Comparison of ENCODE assay signal across 32 mouse cellular contexts in the genomic region with DNA sequence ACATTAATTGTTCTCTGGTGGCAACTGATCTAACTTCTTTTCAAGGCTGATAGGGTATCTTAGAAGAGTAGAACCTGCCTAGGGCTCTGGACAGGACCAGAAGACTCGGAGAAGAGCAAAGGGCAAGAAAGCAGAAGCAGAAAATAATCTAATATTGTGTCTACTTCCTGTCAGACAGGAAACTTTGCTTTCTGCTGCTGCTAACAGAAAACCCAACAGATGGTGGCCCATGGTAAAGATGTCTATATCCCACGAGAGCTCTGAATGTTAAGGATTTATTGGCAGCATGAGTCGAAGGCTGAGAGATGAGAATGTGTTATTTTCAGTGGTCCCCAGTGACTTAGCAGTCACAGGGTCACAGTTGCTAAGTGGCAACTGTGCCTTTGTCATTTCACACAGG. TPM values are rescaled to one million over a fixed set of nuclear protein-coding genes. Genes with fewer than 3 reads are reported as not detected.
DNase-seq lines count a peak whose midpoint lies in the region; ATAC-seq lines count a peak whose summit lies in the region.
"Had no signal": no experiment of that assay in that cellular context is flagged by ENCODE, and none has a peak within 500 bp of the region (broad histone marks: within the 10 kb centered on the region; RNA-seq: fewer than 3 reads in every experiment).

No protein-coding gene starts in this region.

- H3K27ac ChIP-seq in hindbrain, embryonic 14.5 days = no peak overlapping the region
- H3K27ac ChIP-seq: embryonic facial prominence, embryonic 13.5 days; limb, embryonic 12.5 days; liver, embryonic 15.5 days; midbrain, embryonic 13.5 days; neural tube, embryonic 15.5 days had no signal

- peak; percentile 5 for DNase-seq in embryo, embryonic 11 days
- no peak for DNase-seq in embryo, embryonic 10.5 days (ENCODE audit: low spot score)
- peak; percentile 40 for DNase-seq in 416B (ENCODE audit: low read depth)
- DNase-seq in MEL-GATA-1-ER (ENCODE audit: extremely low read depth, low read depth) = peak; percentile 10
- no peak for DNase-seq in hindbrain, embryonic 14.5 days (ENCODE audit: low spot score)
- DNase-seq in layer of hippocampus, postnatal 14 days (ENCODE audit: low spot score in 2 of 2) = no peak
- no peak for DNase-seq in adrenal gland, adult 8-10 months
- DNase-seq: adrenal gland, postnatal 14 days; cerebellum, adult 18-20 months; cerebellum, postnatal 10 days; heart, postnatal 14 days; kidney, adult 9 months; kidney, postnatal 14 days; layer of hippocampus, adult 9-11 months; lung, embryonic 14.5 days; lung, postnatal 14 days; retina, postnatal 1 day; right cerebral cortex, postnatal 14 days; spleen, adult 18-20 months; thymus, adult 2 months; thymus, postnatal 36 days had no signal

- WGBS in hindbrain, embryonic 14.5 days = 49% methylated on average over 3 of the region's 3 CpGs

- H3K36me3 ChIP-seq in hindbrain, embryonic 14.5 days (replicated peaks; ENCODE audit: control insufficient read depth, insufficient read depth) = no peaks in the 10 kb centered on the region
- H3K36me3 ChIP-seq: embryonic facial prominence, embryonic 13.5 days; limb, embryonic 12.5 days; liver, embryonic 15.5 days; midbrain, embryonic 13.5 days; neural tube, embryonic 15.5 days had no signal

- H3K9me3 ChIP-seq in hindbrain, embryonic 14.5 days (ENCODE audit: control insufficient read depth, low read length) = no peaks in the 10 kb centered on the region
- H3K9me3 ChIP-seq: embryonic facial prominence, embryonic 13.5 days; limb, embryonic 12.5 days; liver, embryonic 15.5 days; midbrain, embryonic 13.5 days; neural tube, embryonic 15.5 days had no signal

- no peaks in the 10 kb centered on the region for H3K4me1 ChIP-seq in hindbrain, embryonic 14.5 days (replicated peaks; ENCODE audit: control insufficient read depth, insufficient read depth, low read length)
- H3K4me1 ChIP-seq: embryonic facial prominence, embryonic 13.5 days; limb, embryonic 12.5 days; liver, embryonic 15.5 days; midbrain, embryonic 13.5 days; neural tube, embryonic 15.5 days had no signal

- no peak overlapping the region for H3K4me3 ChIP-seq in hindbrain, embryonic 14.5 days (replicated peaks; ENCODE audit: low read length)
- H3K4me3 ChIP-seq: embryonic facial prominence, embryonic 13.5 days; erythroblast, embryonic 14.5 days; limb, embryonic 12.5 days; liver, embryonic 15.5 days; midbrain, embryonic 13.5 days; neural tube, embryonic 15.5 days had no signal

- H3K27me3 ChIP-seq in hindbrain, embryonic 14.5 days (ENCODE audit: control insufficient read depth, insufficient read depth, low read length) = no peaks in the 10 kb centered on the region
- H3K27me3 ChIP-seq: embryonic facial prominence, embryonic 13.5 days; limb, embryonic 12.5 days; liver, embryonic 15.5 days; midbrain, embryonic 13.5 days; neural tube, embryonic 15.5 days had no signal

- H3K4me2 ChIP-seq in hindbrain, embryonic 14.5 days (replicated peaks) = no peak overlapping the region
- H3K4me2 ChIP-seq: embryonic facial prominence, embryonic 13.5 days; limb, embryonic 12.5 days; liver, embryonic 15.5 days; lung, embryonic 14.5 days; midbrain, embryonic 13.5 days; neural tube, embryonic 15.5 days had no signal

- no peak overlapping the region for H3K9ac ChIP-seq in hindbrain, embryonic 14.5 days
- H3K9ac ChIP-seq: embryonic facial prominence, embryonic 13.5 days; limb, embryonic 12.5 days; liver, embryonic 15.5 days; lung, embryonic 14.5 days; midbrain, embryonic 13.5 days; neural tube, embryonic 15.5 days had no signal

- ATAC-seq in megakaryocyte, adult 5-6 weeks (ENCODE audit: poor library complexity, severe bottlenecking) = peak; percentile 36
- ATAC-seq in hindbrain, embryonic 14.5 days (ENCODE audit: low FRiP score) = no peak
- ATAC-seq: CD4-positive, CD25-positive, alpha-beta regulatory T cell, adult 4 months; forebrain, embryonic 16.5 days; intestine, postnatal 0 days; midbrain, embryonic 13.5 days had no signal

RNA-seq across cellular contexts. Expression of gene Dnah11, which starts 22.3 kb away (rescaled TPM):
- not detected in 2 replicates for total RNA-seq in megakaryocyte, adult 5-6 weeks (2015)
- not detected in 2 replicates for total RNA-seq in megakaryocyte, adult 5-6 weeks (2017)
- polyA plus RNA-seq in hindbrain, embryonic 14.5 days (2014; fragmentation: Nextera tagmentation; extraction: Ambion mirVana) = 0.33 and 0.74 TPM in 2 replicates
- 1 to 10 TPM; 2.2 to 2.8 TPM for total RNA-seq in layer of hippocampus, postnatal 14 days (2021)
- total RNA-seq in adrenal gland, adult 8-10 months (2022) = under 1 TPM in 2 of 4 experiments, not detected in 2; 0.03 TPM
- polyA plus RNA-seq: erythroblast, embryonic 14.5 days; heart, embryonic 14.5 days had no signal

Comparison
In these comparisons a context has a peak if more than half of its experiments do, and no peak if none do; other contexts are left out.
1. DNase-seq: peak in embryo, embryonic 11 days (single experiment), 416B (single experiment) and MEL-GATA-1-ER (single experiment); none in embryo, embryonic 10.5 days (single experiment), hindbrain, embryonic 14.5 days (single experiment), layer of hippocampus, postnatal 14 days (0 of 2) and adrenal gland, adult 8-10 months (single experiment).